Mouse (Mus musculus): ENCODE results near the gene Gm3012.
"Not testable (repeated sequence)": the region's sequence is repeated elsewhere in the genome, so short reads cannot be mapped to it uniquely, and the experiment has no call there.

Gm3012 gene

GRCm38 (mm10) chr14:3634212-3634611, at the start of gene Gm3012:
Gene Gm3012, plus strand, starts transcription at chr14:3634512.
- DNase-seq (ENCODE audit: low spot score), result not testable (repeated sequence)

DNA sequence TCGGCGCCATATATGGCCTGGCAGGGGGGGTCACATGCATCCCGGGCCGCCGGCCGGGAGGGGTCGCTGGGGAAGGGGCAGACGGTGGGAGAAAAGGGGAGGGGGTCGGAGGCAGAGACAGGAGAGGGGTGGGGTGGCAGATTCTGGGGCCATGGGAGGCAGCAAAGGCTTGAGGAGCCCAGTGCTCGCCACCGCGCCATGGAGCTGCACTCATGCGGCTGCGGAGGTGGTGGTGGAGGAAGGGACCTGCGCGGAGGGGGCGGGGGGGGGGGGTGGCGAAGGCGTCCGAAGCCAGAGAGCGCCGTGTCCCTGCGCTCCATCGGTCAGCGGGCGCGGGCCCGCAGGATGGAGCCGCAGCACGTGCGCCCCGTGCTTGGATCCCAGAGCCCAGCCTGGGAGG, 17.4 kb downstream of the Gm3012 start, which contains the start of gene Gm3020:
TSS of gene Gm3020 (plus strand) at position 301 of the 400 bp plus-strand sequence.
- not testable (repeated sequence) for DNase-seq (ENCODE audit: low spot score)

- not testable (repeated sequence) for DNase-seq (ENCODE audit: low spot score)
Observed at GRCm38 (mm10) chr14:3688483-3688882, 54.2 kb downstream of the Gm3012 start, which contains the start of gene Gm3043. Gene Gm3043, plus strand, starts transcription at chr14:3688783.
